Mouse (Mus musculus) yolk sac, embryonic 10.5 days (tissue): ENCODE data around the gene Rps19bp1.

Source experiments
- DNase-seq: peaks from one replicate; pipeline ENCODE4 v3.0.0-alpha.2; 2017; ENCODE audit warnings: low spot score

Gene Rps19bp1

GRCm38 (mm10) chr15:80263610-80264575, at the start of gene Rps19bp1:
Gene Rps19bp1, minus strand, starts transcription at chr15:80264315.
- peak; percentile 93 for DNase-seq

- DNase-seq = no peak
Observed at GRCm38 (mm10) chr15:80306146-80306545, 42.0 kb upstream of the Rps19bp1 start.

- DNase-seq = no peak
Observed at GRCm38 (mm10) chr15:80304188-80304587, 40.1 kb upstream of the Rps19bp1 start.

- DNase-seq = no peak
Observed at GRCm38 (mm10) chr15:80303779-80304178, 39.7 kb upstream of the Rps19bp1 start.

GRCm38 (mm10) chr15:80297146-80297545, 33.0 kb upstream of the Rps19bp1 start:
- DNase-seq = no peak

- DNase-seq = peak; percentile 60
Observed at GRCm38 (mm10) chr15:80289436-80289835, 25.3 kb upstream of the Rps19bp1 start.

GRCm38 (mm10) chr15:80288036-80288435, 23.9 kb upstream of the Rps19bp1 start:
- DNase-seq = no peak

- no peak for DNase-seq
Observed at GRCm38 (mm10) chr15:80286851-80287415, 22.8 kb upstream of the Rps19bp1 start, which contains the start of gene Cacna1i. Gene Cacna1i, plus strand, starts transcription at chr15:80287238.

- DNase-seq = no peak
Observed at GRCm38 (mm10) chr15:80280646-80281045, 16.5 kb upstream of the Rps19bp1 start.

- DNase-seq = no peak
Observed at GRCm38 (mm10) chr15:80279053-80279452, 14.9 kb upstream of the Rps19bp1 start.

- no peak for DNase-seq
Observed at GRCm38 (mm10) chr15:80278121-80278759, 14.1 kb upstream of the Rps19bp1 start.

GRCm38 (mm10) chr15:80277625-80278024, 13.5 kb upstream of the Rps19bp1 start:
- peak; percentile 44 for DNase-seq

- DNase-seq = no peak
Observed at GRCm38 (mm10) chr15:80277107-80277506, 13.0 kb upstream of the Rps19bp1 start.

- DNase-seq = no peak
Observed at GRCm38 (mm10) chr15:80271858-80272396, 7.8 kb upstream of the Rps19bp1 start.

- peak; percentile 55 for DNase-seq
Observed at GRCm38 (mm10) chr15:80266281-80266680, 2.2 kb upstream of the Rps19bp1 start.

- no peak for DNase-seq
Observed at GRCm38 (mm10) chr15:80261100-80261499, 3.0 kb downstream of the Rps19bp1 start.

GRCm38 (mm10) chr15:80260677-80261076, 3.4 kb downstream of the Rps19bp1 start:
- peak; percentile 71 for DNase-seq

GRCm38 (mm10) chr15:80259406-80260045, 4.6 kb downstream of the Rps19bp1 start:
- peak; percentile 18 for DNase-seq

- peak; percentile 74 for DNase-seq
Observed at GRCm38 (mm10) chr15:80258240-80259170, 5.6 kb downstream of the Rps19bp1 start.

- DNase-seq = peak; percentile 10
Observed at GRCm38 (mm10) chr15:80257602-80258239, 6.4 kb downstream of the Rps19bp1 start.
